Mouse (Mus musculus) midbrain, embryonic 11.5 days (tissue): Measurements from ENCODE around the gene Susd1. TPM values are rescaled to one million over a fixed set of nuclear protein-coding genes. Genes with fewer than 3 reads are reported as not detected.
"Not testable (repeated sequence)": the region's sequence is repeated elsewhere in the genome, so short reads cannot be mapped to it uniquely, and the experiment has no call there.

Experiments used
- ATAC-seq: fragments of 200-750 bp; cut with Nextera tagmentation; 2 replicates; pipeline ENCODE4 v1.8.0; 2017; ENCODE audit warnings: moderate TSS enrichment, moderate library complexity; ENCODE audit not compliant: low FRiP score
- DNase-seq: peaks from one replicate; pipeline ENCODE4 v3.0.0; 2015; ENCODE audit warnings: low spot score; ENCODE audit errors: missing footprints
- H3K27ac ChIP-seq: fragments of 300-500 bp; sonication (generic); 2 replicates; pipeline ENCODE4 v1.5.1; 2014; ENCODE audit warnings: low read depth, low read length
- H3K27me3 ChIP-seq: fragments of 300-500 bp; sonication (generic); 2 replicates; pipeline ENCODE4 v1.6.1; 2014; ENCODE audit warnings: mild to moderate bottlenecking, low read length, moderate library complexity, mixed read lengths; ENCODE audit not compliant: control insufficient read depth, insufficient read depth
- H3K36me3 ChIP-seq: fragments of 300-500 bp; sonication (generic); 2 replicates; pipeline ENCODE4 v1.6.1; 2014; ENCODE audit warnings: mild to moderate bottlenecking, low read length, moderate library complexity, mixed read lengths; ENCODE audit not compliant: control insufficient read depth, insufficient read depth
- H3K4me1 ChIP-seq: fragments of 300-500 bp; sonication (generic); 2 replicates; pipeline ENCODE4 v1.6.1; 2014; ENCODE audit warnings: low read length; ENCODE audit not compliant: control insufficient read depth, insufficient read depth
- H3K4me2 ChIP-seq: fragments of 300-500 bp; sonication (generic); 2 replicates; pipeline ENCODE4 v1.6.1; 2014; ENCODE audit warnings: mild to moderate bottlenecking, moderate library complexity
- H3K4me3 ChIP-seq: fragments of 300-500 bp; sonication (generic); 2 replicates; pipeline ENCODE4 v1.5.1; 2014; ENCODE audit warnings: low read depth, low read length
- H3K9ac ChIP-seq: fragments of 300-500 bp; sonication (generic); 2 replicates; pipeline ENCODE4 v1.6.1; 2014; ENCODE audit warnings: low read length
- H3K9me3 ChIP-seq: fragments of 300-500 bp; sonication (generic); 2 replicates; pipeline ENCODE4 v1.6.1; 2016; ENCODE audit warnings: low read length; ENCODE audit not compliant: control insufficient read depth
- WGBS: fragments of 180-500 bp; shearing (Covaris S2); extraction: QIAGEN DNeasy Blood & Tissue Kit; methylation state at CpG from one replicate; pipeline ENCODE4 v1.1.7; 2014; 5-methylcytosine and 5-hydroxymethylcytosine counted together
- polyA plus RNA-seq: library from polyadenylated mRNA; unstranded; fragments of >200 nt; fragmentation: Nextera tagmentation; extraction: Ambion mirVana; gene quantifications from 2 replicates; pipeline ENCODE4 v1.2.1, GENCODE M21; 2014

The Susd1 gene
- polyA plus RNA-seq, 1 experiment from 2014 or later, result 1.0 TPM

DNA sequence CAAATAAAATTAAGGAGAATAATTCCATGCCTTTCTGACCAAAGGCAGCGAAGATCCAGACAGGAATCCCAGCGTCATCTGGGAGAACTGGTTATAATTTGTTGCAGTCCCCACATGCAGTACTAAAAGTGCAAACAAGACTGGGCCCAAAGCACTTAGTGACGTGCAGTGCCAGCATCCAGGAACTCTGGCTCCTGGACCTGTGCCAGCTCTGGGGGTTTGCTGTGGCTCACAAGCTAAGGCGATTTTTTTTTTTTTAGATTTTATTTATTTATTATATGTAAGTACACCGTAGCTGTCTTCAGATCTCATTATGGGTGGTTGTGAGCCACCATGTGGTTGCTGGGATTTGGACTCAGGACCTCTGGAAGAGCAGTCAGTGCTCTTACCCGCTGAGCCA, 152.1 kb downstream of the Susd1 start:
- H3K36me3 ChIP-seq, H3K9me3 ChIP-seq, H3K27me3 ChIP-seq, ATAC-seq, H3K4me3 ChIP-seq, H3K27ac ChIP-seq, DNase-seq, H3K4me1 ChIP-seq, H3K4me2 ChIP-seq, H3K9ac ChIP-seq: not testable (repeated sequence)
- 87% methylated on average over 6 of the region's 6 CpGs for WGBS

DNA sequence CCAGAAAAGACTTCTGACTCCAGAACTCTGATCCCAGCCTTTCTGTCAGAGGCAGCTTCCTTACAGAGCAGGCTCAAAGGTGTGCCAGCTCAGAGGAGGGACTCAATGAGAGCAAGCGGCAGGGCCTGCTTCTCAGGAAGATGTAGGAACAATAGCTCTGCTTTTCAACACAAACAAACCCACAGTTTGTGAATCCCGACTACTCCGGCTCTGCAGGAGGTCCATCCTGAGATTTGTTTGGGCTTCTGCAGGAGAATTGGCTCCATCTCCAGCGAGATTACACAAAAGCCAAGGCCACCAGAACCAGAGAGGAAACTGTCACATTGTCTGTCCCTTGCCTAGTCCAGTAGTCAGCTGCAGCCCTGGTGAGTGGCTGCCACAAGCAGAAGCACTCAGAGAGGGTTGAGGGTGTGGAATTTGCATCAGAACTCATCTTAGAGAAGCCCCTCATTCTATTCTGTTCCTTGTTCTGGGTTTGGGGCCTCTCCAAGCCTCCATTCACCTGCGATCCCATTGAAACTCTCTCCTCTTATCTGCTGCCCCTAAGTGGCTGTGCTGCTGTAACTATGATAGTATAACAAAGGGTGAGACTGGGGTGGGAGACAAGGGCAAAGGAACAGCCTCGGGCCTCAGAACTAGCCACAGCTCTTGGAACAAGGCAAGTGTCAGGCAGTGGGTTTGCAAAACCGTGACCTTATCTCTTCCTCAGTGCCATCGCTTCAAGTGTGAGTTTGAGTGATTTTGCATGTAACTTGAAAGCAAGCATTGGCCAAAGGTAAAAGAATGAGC, 155.5 kb downstream of the Susd1 start:
- Histone ChIP-seq H3K9ac (no peak overlapping the region), H3K4me2 (no peak overlapping the region), H3K4me3 (no peak overlapping the region), H3K9me3 (no peaks in the 10 kb centered on the region), H3K36me3 (no peaks in the 10 kb centered on the region), H3K4me1 (no peaks in the 10 kb centered on the region), H3K27me3 (no peaks in the 10 kb centered on the region), H3K27ac (no peak overlapping the region)
- peak; percentile 39 for DNase-seq
- no peak for ATAC-seq
- whole genome bisulfite sequencing, result 35% methylated on average over 8 of the region's 8 CpGs

DNA sequence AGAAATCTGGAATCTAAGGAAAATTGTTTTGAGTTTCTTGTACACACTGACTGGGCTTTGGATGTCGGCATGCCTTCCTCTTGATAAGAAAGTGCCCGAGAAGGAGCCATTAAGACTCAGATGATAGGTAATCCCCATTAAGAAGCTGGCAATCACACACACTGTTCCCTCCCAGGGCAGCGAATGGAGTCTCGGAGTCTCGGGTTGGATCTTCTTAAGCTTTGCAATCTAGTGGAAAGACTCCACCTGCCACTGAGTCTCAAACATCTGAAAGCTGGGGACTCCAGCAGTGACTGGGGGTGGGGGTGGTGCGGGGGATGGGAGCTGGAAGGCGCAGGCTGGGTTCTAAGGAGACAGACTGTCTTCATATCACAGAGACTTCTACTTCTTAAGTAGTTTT, 156.3 kb downstream of the Susd1 start:
- H3K36me3 ChIP-seq, result no peaks in the 10 kb centered on the region
- 30% methylated on average over 7 of the region's 7 CpGs for WGBS
- no peak overlapping the region for H3K4me2 ChIP-seq
- no peak overlapping the region for H3K9ac ChIP-seq
- no peaks in the 10 kb centered on the region for H3K9me3 ChIP-seq
- no peak overlapping the region for H3K4me3 ChIP-seq
- no peak for ATAC-seq
- no peak overlapping the region for H3K27ac ChIP-seq
- no peaks in the 10 kb centered on the region for H3K27me3 ChIP-seq
- H3K4me1 ChIP-seq, result no peaks in the 10 kb centered on the region
- no peak for DNase-seq

DNA sequence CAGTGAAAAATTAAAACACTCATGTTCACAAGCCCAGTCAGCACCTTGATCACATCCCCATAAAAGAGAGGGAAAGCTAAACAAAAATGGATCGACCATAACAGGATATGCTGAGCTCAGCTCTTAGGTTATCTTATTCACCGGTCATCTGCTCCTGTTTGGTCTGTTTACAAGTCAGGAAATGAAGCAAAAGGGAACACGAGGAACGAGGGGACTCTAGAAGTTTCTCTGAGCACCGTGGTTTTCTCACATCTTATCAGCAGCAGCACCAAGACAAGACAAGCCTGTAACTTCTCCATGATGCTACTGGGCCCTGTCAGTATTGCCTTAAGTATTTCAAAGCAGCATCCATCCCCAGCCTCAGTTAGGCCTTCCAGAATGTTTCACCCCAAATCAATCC, 157.6 kb downstream of the Susd1 start:
- no peak for ATAC-seq
- no peaks in the 10 kb centered on the region for H3K4me1 ChIP-seq
- 93% methylated on average over 5 of the region's 5 CpGs for WGBS
- no peak overlapping the region for H3K9ac ChIP-seq
- no peak overlapping the region for H3K27ac ChIP-seq
- no peak for DNase-seq
- H3K4me3 ChIP-seq, result no peak overlapping the region
- no peak overlapping the region for H3K4me2 ChIP-seq
- H3K27me3 ChIP-seq, result no peaks in the 10 kb centered on the region
- no peaks in the 10 kb centered on the region for H3K36me3 ChIP-seq
- H3K9me3 ChIP-seq, result no peaks in the 10 kb centered on the region

DNA sequence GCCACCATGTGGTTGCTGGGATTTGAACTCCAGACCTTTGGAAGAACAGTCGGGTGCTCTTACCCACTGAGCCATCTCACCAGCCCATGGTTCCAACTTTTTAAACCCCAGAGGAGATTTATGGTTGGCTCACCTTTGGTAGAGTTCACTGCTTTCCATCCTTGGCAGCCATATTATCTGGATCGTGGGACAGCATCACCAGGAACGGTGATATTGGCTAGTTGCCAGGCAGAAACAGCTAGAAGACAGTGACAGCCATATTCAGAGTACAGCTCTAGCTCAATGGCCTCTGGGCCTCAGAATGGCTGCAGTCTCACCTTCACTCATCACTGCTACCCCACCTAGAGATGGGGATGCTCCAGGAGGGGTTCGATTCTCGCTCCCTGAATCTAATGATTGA, 159.3 kb downstream of the Susd1 start:
- no peaks in the 10 kb centered on the region for H3K36me3 ChIP-seq
- DNase-seq (no peak), ATAC-seq (no peak)
- 95% methylated on average over 5 of the region's 5 CpGs for WGBS
- H3K27me3 ChIP-seq, result no peaks in the 10 kb centered on the region
- no peak overlapping the region for H3K27ac ChIP-seq
- no peaks in the 10 kb centered on the region for H3K4me1 ChIP-seq
- no peaks in the 10 kb centered on the region for H3K9me3 ChIP-seq
- no peak overlapping the region for H3K9ac ChIP-seq
- no peak overlapping the region for H3K4me3 ChIP-seq
- no peak overlapping the region for H3K4me2 ChIP-seq

DNA sequence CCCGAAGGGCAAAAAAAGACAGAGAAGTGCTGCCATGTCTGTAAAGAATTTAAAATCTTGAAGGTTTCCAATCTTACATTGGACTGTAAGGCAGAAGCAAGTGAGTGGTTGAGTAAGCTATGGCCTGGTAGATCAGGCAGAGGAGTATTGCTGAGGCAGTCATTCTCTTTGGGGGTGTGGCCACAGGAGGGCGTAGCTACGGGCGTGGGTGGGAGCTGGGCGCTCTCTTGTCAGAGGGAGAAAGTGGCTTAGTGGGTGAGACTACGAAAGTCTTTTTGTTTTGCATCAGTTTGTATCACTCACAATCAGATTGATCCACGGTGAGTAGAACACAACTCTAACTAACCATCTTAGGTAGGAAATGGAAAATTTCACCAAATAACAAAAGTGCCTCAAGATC, 160.0 kb downstream of the Susd1 start:
- Histone ChIP-seq H3K4me3 (no peak overlapping the region), H3K27ac (no peak overlapping the region), H3K4me2 (no peak overlapping the region), H3K9ac (no peak overlapping the region), H3K9me3 (no peaks in the 10 kb centered on the region), H3K4me1 (no peaks in the 10 kb centered on the region), H3K36me3 (no peaks in the 10 kb centered on the region), H3K27me3 (no peaks in the 10 kb centered on the region)
- 87% methylated on average over 7 of the region's 7 CpGs for WGBS
- no peak for ATAC-seq
- DNase-seq, result peak; percentile 37

DNA sequence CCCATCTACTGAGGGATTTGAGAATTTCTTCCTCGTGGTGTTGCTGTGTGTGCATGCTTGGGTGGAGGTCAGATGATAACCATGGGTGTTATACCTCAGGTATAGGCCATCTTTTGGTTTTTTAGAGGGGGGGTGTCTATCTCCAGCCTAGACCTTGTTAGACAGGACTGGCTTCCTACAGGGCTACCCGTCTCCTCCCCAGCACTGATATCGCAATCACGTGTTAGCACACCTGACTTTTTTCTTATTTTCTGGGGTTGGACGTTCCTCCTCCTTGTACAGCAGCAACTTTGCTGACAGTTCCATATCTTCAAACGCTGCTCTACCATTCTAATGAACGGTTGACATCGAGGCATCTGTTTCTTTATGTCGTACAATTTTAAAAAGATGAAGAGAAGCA, 160.5 kb downstream of the Susd1 start:
- no peaks in the 10 kb centered on the region for H3K36me3 ChIP-seq
- 94% methylated on average over 9 of the region's 9 CpGs for WGBS
- no peak overlapping the region for H3K4me2 ChIP-seq
- ATAC-seq (no peak), DNase-seq (peak; percentile 44)
- no peaks in the 10 kb centered on the region for H3K27me3 ChIP-seq
- H3K9ac ChIP-seq, result no peak overlapping the region
- H3K4me3 ChIP-seq, result no peak overlapping the region
- no peaks in the 10 kb centered on the region for H3K9me3 ChIP-seq
- H3K27ac ChIP-seq, result no peak overlapping the region
- no peaks in the 10 kb centered on the region for H3K4me1 ChIP-seq

DNA sequence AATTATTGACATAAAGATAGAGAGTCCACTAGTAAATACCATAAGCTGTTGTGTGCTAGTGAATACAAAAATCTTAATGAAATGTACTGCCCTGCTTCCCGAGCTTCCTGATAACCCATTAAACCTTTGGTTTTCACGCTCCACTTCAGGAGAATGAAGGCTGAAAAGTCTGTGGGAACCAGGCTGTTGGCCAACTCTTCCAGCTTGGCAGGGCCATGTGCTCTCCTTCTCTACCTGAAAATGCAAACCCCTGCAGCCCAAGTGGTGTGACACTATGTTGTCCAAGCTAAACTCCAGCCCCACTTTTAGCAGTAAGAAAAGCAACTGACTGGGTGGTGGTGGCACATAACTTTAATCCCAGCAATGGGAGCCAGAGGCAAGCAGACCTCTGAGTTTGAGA, 162.5 kb downstream of the Susd1 start:
- 78% methylated on average over 2 of the region's 2 CpGs for WGBS
- DNase-seq, result peak; percentile 33
- Histone ChIP-seq H3K9ac (no peak overlapping the region), H3K27ac (no peak overlapping the region), H3K27me3 (no peaks in the 10 kb centered on the region), H3K36me3 (no peaks in the 10 kb centered on the region), H3K4me3 (no peak overlapping the region), H3K4me2 (no peak overlapping the region), H3K4me1 (no peaks in the 10 kb centered on the region), H3K9me3 (no peaks in the 10 kb centered on the region)
- no peak for ATAC-seq

DNA sequence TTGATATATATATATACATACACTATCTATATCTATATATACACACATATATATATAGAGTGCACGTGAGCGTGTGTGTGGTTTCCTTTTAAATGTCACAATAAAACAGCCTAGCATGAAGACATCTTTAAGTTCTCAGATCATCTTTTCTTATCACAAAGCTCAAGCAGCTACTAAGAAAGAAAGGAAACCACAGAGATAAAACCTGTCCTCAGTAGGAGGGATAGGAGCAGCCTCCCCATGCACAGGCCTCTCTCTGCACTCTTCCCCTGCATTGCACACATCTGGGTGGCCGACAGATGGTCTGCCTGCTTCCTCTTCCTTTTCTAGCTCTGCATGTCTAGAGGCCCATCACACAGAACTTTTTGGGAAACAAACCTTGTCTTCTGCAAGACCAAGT, 162.9 kb downstream of the Susd1 start:
- no peaks in the 10 kb centered on the region for H3K4me1 ChIP-seq
- H3K36me3 ChIP-seq, result no peaks in the 10 kb centered on the region
- ATAC-seq (no peak), DNase-seq (peak; percentile 37)
- 87% methylated on average over 3 of the region's 3 CpGs for WGBS
- H3K4me2 ChIP-seq, result no peak overlapping the region
- H3K9me3 ChIP-seq, result no peaks in the 10 kb centered on the region
- no peak overlapping the region for H3K9ac ChIP-seq
- H3K4me3 ChIP-seq, result no peak overlapping the region
- H3K27ac ChIP-seq, result no peak overlapping the region
- H3K27me3 ChIP-seq, result no peaks in the 10 kb centered on the region
